Mouse (Mus musculus) heart, embryonic 15.5 days (tissue): ENCODE data around the gene Cwh43. TPM values are rescaled to one million over a fixed set of nuclear protein-coding genes. Genes with fewer than 3 reads are reported as not detected.

Experiments used
- ATAC-seq: fragments of 200-750 bp; cut with Nextera tagmentation; replicated peaks from 2 replicates; pipeline ENCODE4 v1.8.0; 2017; ENCODE audit warnings: low read depth, moderate TSS enrichment; ENCODE audit not compliant: insufficient number of reproducible peaks, insufficient read depth, low FRiP score
- H3K27ac ChIP-seq: fragments of 300-500 bp; sonication (generic); 2 replicates; pipeline ENCODE4 v1.5.1; 2015; ENCODE audit warnings: mild to moderate bottlenecking, inconsistent platforms
- H3K27me3 ChIP-seq: fragments of 300-500 bp; sonication (generic); 2 replicates; pipeline ENCODE4 v1.6.1; 2015; ENCODE audit warnings: inconsistent platforms
- H3K36me3 ChIP-seq: fragments of 300-500 bp; sonication (generic); 2 replicates; pipeline ENCODE4 v1.6.1; 2015; ENCODE audit warnings: mild to moderate bottlenecking, inconsistent platforms
- H3K4me1 ChIP-seq: fragments of 300-500 bp; sonication (generic); replicated peaks from 2 replicates; pipeline ENCODE4 v1.6.1; 2015; ENCODE audit warnings: inconsistent platforms
- H3K4me2 ChIP-seq: fragments of 300-500 bp; sonication (generic); 2 replicates; pipeline ENCODE4 v1.6.1; 2015; ENCODE audit warnings: inconsistent platforms, mild to moderate bottlenecking, moderate library complexity
- H3K4me3 ChIP-seq: fragments of 300-500 bp; sonication (generic); 2 replicates; pipeline ENCODE4 v1.5.1; 2015; ENCODE audit warnings: mild to moderate bottlenecking, inconsistent platforms
- H3K9ac ChIP-seq: fragments of 300-500 bp; sonication (generic); 2 replicates; pipeline ENCODE4 v1.6.1; 2015; ENCODE audit warnings: mild to moderate bottlenecking, inconsistent platforms
- H3K9me3 ChIP-seq: fragments of 300-500 bp; sonication (generic); replicated peaks from 2 replicates; pipeline ENCODE4 v1.6.1; 2016; ENCODE audit warnings: inconsistent platforms
- WGBS: fragments of 180-500 bp; shearing (Covaris S2); methylation state at CpG from one replicate; pipeline ENCODE4 v1.1.7; 2015; ENCODE audit warnings: mixed read lengths; 5-methylcytosine and 5-hydroxymethylcytosine counted together
- polyA plus RNA-seq: library from polyadenylated mRNA; unstranded; fragments of >200 nt; fragmentation: Nextera tagmentation; extraction: Ambion mirVana; gene quantifications from 2 replicates; pipeline ENCODE4 v1.2.1, GENCODE M21; 2015

Gene Cwh43
- polyA plus RNA-seq, 1 experiment from 2014 or later, result not detected

DNA sequence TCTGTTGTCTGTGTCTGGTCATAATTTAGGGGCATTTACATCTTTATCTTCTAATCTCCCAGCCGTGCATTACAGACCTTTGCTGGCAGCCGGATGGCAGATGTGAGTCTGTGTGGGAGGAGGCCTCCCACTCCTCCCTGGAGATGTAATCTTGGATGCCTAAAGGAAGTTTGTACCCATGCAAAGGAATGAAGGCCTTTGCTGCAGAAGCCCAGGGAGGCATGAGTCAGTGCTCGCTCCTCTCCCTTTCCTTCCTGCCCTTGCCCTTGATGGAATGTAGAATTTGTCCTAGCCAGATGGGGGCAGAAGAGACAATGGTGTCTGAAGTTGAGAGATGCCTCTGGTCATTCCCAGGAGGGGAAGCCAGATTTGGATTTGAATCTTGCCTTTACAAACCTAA, 32.7 kb upstream of the Cwh43 start:
- Histone ChIP-seq H3K4me1 (no peaks in the 10 kb centered on the region), H3K4me3 (no peak overlapping the region), H3K27ac (no peak overlapping the region), H3K9ac (no peak overlapping the region), H3K9me3 (no peaks in the 10 kb centered on the region), H3K36me3 (no peaks in the 10 kb centered on the region), H3K27me3 (no peaks in the 10 kb centered on the region), H3K4me2 (no peak overlapping the region)
- 39% methylated on average over 3 of the region's 3 CpGs for WGBS
- ATAC-seq, result no peak

DNA sequence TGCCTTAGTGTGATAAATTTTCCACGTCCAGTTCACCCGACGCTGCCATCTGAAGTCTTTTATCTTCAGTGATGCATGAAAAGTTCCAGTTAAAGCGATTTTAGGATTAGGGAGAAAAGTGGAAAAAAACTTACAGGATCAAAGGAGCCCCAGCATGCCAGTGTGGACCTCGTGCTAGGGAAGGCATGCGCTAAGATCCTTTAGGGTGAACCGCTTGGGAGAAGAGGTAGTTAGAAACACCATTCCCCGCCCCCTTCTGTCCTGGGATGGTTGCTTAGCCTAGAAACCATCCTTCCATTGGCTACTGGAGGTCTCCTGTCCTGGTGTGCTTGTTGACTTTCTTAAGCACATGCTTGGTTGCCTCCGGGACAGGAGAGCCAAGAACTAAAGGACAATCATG, 29.8 kb upstream of the Cwh43 start:
- Histone ChIP-seq H3K36me3 (no peaks in the 10 kb centered on the region), H3K4me1 (no peaks in the 10 kb centered on the region), H3K27ac (no peak overlapping the region), H3K27me3 (peaks cover 9% of the 10 kb centered on the region), H3K4me2 (no peak overlapping the region), H3K4me3 (no peak overlapping the region), H3K9me3 (no peaks in the 10 kb centered on the region), H3K9ac (no peak overlapping the region)
- ATAC-seq, result no peak
- 70% methylated on average over 9 of the region's 9 CpGs for WGBS

DNA sequence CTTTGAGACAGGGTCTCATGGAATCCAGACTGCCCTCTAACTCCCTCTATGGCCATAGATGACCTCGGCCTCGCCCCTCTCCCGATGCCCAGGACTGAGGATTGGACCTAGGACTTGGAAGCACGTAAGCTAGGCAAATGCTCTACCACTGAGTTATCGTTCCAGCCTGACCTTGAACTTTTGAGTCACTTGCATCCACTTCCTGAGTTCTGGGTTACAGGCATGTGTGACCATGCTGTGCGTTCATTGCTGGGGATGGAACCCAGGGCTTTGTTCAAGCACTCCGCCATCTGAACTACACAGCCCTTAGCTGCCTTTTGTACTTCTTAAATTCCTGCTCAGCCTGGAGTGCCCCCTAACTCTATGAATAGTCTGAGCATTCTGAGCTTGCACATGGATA, 29.4 kb upstream of the Cwh43 start:
- Histone ChIP-seq H3K27ac (no peak overlapping the region), H3K4me1 (no peaks in the 10 kb centered on the region), H3K4me3 (no peak overlapping the region), H3K9ac (no peak overlapping the region), H3K27me3 (peaks cover 11% of the 10 kb centered on the region), H3K4me2 (no peak overlapping the region), H3K9me3 (no peaks in the 10 kb centered on the region), H3K36me3 (no peaks in the 10 kb centered on the region)
- 83% methylated on average over 7 of the region's 7 CpGs for WGBS
- ATAC-seq, result no peak

DNA sequence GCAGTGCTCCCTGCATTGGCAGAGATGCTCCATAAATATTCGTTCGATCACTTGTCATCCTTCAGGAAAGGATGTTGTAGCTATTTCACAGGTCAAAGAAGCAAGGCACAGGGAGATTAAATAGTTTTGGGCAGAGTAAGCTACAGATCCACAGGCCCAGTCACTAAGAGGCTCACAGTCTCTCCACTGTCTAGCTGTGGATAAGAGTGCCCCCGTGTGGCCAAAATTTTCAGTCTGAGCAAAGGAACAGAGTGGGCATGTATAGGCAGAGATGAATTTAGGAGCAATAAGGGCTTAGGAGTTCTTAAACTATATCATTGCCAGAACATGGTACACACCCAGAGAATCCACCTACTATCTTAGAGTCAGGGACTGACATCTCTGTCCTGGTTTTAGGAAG, 26.0 kb upstream of the Cwh43 start:
- H3K4me1 ChIP-seq, result no peaks in the 10 kb centered on the region
- no peak overlapping the region for H3K9ac ChIP-seq
- WGBS, result 23% methylated on average over 3 of the region's 3 CpGs
- H3K27ac ChIP-seq, result no peak overlapping the region
- no peaks in the 10 kb centered on the region for H3K36me3 ChIP-seq
- H3K4me2 ChIP-seq, result no peak overlapping the region
- no peak overlapping the region for H3K4me3 ChIP-seq
- 0 out of 2 replicates have a peak, but pooled peaks have one; percentile 39 for ATAC-seq
- no peaks in the 10 kb centered on the region for H3K9me3 ChIP-seq
- H3K27me3 ChIP-seq, result peaks cover 11% of the 10 kb centered on the region

DNA sequence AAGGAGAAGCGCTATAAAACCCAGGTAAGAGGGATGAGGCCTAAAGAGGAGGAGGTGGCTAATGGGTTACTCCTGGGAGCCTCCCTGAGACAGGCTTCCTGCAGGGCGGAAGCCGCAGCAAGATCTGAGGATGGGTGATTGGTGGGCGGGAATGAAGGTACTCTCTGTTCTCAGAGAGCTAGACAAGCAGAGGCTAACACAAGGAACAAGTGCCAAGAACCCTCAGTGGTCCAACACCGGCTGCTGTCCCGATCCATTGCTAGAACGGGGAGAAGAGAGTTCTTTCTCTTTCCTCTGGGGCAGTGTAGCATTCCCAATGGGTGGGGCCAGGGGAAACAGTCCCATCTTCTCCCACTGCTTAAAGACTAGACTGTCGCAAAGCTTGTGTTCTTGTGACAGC, 25.0 kb upstream of the Cwh43 start:
- H3K27me3 ChIP-seq, result peaks cover 11% of the 10 kb centered on the region
- H3K27ac ChIP-seq, result no peak overlapping the region
- no peak overlapping the region for H3K4me2 ChIP-seq
- no peak for ATAC-seq
- H3K4me3 ChIP-seq, result no peak overlapping the region
- no peaks in the 10 kb centered on the region for H3K4me1 ChIP-seq
- H3K9me3 ChIP-seq, result no peaks in the 10 kb centered on the region
- no peak overlapping the region for H3K9ac ChIP-seq
- no peaks in the 10 kb centered on the region for H3K36me3 ChIP-seq
- WGBS, result 47% methylated on average over 8 of the region's 8 CpGs

DNA sequence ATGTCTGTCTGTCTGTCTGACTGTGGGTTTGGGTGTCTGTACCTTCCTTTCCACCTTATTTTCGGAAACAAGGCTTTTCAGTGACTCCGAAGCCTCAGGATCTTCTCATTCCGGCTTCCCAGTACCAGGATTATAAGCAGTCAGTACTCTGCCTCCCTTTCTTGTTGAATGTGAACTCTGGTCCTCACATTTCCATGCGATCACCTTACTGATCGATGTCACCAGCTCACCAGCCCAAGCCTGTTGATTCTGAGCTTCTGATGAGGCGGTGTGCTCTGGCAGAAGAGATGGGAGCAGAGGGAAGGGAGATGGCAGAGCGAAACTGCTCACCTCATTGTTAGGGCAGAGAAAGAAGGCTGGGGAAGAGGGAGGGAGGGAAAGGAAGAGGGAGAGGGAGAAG, 24.4 kb upstream of the Cwh43 start:
- Histone ChIP-seq H3K27me3 (peaks cover 11% of the 10 kb centered on the region), H3K36me3 (no peaks in the 10 kb centered on the region), H3K27ac (no peak overlapping the region), H3K9me3 (no peaks in the 10 kb centered on the region), H3K4me2 (no peak overlapping the region), H3K4me3 (no peak overlapping the region), H3K4me1 (no peaks in the 10 kb centered on the region), H3K9ac (no peak overlapping the region)
- WGBS, result 81% methylated on average over 7 of the region's 7 CpGs
- ATAC-seq, result no peak

DNA sequence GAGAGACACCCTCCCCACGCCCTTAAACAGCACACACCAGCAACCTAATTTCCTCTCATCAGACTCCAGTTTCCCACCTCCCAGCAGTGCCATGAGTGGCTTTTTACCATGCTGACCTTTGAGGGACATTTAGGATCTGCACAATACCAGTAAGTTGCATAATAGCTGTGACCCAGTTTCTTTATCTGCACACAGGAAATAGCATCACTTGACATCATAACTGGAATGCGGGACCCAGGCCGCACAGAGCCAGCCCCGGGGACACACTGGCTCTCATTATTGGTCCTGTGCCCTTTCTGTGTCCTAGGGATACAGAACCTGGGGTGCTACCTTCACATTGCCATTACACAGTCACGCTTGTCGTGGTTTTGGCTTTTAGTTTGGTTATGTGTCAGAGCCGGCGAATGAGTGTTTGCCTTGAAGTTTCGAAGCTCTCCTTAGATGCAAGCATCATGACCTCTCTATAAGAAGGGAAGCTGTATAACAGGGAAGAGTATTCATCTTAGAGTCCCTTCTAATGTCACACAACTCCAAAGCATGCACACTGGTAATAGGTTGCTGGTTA, 23.8 kb upstream of the Cwh43 start:
- Histone ChIP-seq H3K27ac (no peak overlapping the region), H3K4me3 (no peak overlapping the region), H3K9me3 (no peaks in the 10 kb centered on the region), H3K27me3 (peaks cover 11% of the 10 kb centered on the region), H3K9ac (no peak overlapping the region), H3K4me1 (no peaks in the 10 kb centered on the region), H3K4me2 (no peak overlapping the region), H3K36me3 (no peaks in the 10 kb centered on the region)
- ATAC-seq, result no peak
- WGBS, result 64% methylated on average over 9 of the region's 9 CpGs

DNA sequence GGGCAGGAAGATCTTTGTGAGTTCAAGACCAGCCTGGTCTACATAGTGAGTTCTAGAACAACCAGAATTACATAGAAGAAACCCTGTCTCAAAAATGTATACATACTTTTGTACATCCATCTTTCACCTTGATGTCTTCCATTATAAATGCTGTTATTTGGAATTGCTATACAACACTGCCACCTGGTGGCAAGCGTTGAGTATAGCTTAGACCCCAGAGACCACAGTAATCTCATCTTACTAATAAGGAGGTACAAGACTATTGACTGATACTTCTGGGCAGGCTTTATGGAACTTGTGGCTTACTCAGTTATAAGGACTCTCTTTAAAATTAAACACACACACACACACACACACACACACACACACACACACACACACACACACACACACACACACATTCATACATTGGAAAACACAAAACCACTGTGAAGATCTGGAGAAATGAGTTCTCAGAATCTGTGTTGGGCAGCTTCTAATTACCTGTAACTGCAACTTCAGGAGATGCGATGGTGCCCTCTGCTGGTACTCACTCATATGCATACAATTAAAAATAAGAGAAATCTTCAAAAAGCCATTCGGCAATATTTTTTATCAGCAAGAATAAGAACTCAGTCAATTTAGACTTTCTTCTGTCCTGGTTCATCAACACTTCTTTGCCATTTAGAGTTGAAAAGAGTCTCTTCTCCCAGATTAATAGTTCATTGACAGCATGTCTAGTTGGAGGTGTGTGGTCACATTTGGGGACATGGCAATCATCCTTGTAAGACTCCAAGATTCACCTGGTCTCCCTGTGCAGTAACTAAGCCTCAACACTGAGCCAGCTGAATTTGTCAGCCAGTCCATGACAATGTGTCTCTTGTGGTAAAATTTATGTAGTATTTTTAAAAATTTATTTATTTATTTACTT, 22.9 kb upstream of the Cwh43 start:
- H3K36me3 ChIP-seq, result no peaks in the 10 kb centered on the region
- no peak for ATAC-seq
- H3K9me3 ChIP-seq, result no peaks in the 10 kb centered on the region
- peaks cover 11% of the 10 kb centered on the region for H3K27me3 ChIP-seq
- H3K4me1 ChIP-seq, result no peaks in the 10 kb centered on the region
- WGBS, result 26% methylated on average over 3 of the region's 3 CpGs
- H3K27ac ChIP-seq, result no peak overlapping the region
- no peak overlapping the region for H3K4me2 ChIP-seq
- H3K4me3 ChIP-seq, result no peak overlapping the region
- H3K9ac ChIP-seq, result no peak overlapping the region

DNA sequence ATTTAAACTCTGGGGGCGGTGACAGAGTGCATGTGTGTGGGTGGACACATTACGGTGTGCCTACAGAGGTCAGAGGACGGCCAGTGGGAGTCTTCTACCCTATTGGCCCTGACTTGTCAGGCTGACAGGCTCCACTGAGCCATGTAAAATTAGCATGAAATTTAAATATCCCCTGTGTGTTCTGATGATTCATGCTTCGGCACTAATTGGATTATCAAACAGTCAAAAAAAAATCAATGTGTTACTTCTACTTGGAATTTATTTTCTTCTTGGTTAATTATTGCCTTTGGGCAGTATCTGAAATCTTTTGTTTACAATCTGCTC, 22.3 kb upstream of the Cwh43 start:
- H3K9ac ChIP-seq, result no peak overlapping the region
- H3K27me3 ChIP-seq, result peaks cover 11% of the 10 kb centered on the region
- H3K9me3 ChIP-seq, result no peaks in the 10 kb centered on the region
- no peak overlapping the region for H3K4me2 ChIP-seq
- H3K27ac ChIP-seq, result no peak overlapping the region
- H3K4me1 ChIP-seq, result no peaks in the 10 kb centered on the region
- no peaks in the 10 kb centered on the region for H3K36me3 ChIP-seq
- 67% methylated on average over 4 of the region's 4 CpGs for WGBS
- no peak overlapping the region for H3K4me3 ChIP-seq
- ATAC-seq, result no peak

DNA sequence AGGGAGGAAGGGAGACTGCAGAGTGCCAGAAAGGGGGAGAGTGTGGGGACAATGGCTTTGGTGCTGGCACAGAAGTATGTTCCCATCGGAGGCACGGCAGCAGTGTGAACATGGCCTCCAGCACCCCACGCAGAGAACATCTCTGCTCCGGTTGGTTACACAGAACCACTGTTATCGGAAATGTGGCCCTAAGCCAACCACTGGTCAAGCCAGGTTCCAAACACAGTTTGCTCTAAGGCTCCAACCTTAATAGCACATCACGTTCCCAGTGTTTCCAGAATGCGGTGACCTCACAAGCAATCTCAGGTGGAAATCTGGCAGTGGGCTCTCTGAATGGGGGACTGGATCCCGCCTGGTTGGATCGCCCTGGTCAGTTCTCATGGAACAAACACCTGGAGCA, 12.8 kb upstream of the Cwh43 start:
- no peak overlapping the region for H3K9ac ChIP-seq

DNA sequence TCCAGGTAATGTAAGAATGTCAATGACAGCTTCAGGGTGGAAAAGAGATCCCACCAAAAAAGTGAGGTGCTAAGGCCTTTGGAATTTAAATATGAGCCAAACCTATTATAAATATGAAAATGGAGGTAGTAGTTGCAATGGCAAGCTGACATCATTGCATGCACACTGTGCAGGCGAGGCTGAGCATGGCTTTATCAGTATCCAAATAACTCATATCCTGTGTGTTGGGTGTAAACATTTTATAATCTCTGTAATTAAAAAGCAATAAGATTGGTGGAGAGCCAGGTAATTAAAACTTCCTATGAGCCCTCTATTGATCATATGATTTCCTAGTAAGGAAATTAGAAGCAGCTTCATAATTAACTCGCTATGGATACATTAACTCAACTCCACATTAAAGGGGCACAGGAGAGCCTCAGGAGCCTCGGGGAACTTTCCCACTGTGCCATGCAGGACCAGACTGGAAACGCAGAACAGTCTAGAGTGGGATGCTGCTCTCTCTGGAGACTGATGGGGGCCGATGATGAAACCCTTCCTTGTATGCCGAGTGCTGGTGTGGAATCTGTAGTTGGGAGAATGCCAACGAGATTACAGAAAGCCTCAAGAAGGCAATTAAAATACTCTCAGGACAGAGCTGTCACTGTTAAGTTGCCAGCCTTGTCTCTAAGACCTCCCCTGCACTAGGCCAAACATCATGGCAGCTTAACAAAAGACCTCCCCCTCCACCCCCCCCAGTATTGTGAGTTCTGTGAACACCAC, 5.9 kb upstream of the Cwh43 start:
- H3K36me3 ChIP-seq, result no peaks in the 10 kb centered on the region
- H3K27me3 ChIP-seq, result peaks cover 12% of the 10 kb centered on the region
- no peak for ATAC-seq
- H3K4me2 ChIP-seq, result no peak overlapping the region
- no peaks in the 10 kb centered on the region for H3K9me3 ChIP-seq
- no peak overlapping the region for H3K9ac ChIP-seq
- no peak overlapping the region for H3K27ac ChIP-seq
- 28% methylated on average over 7 of the region's 7 CpGs for WGBS
- peaks cover 6% of the 10 kb centered on the region; the same call in 1 of the 2 replicates for H3K4me1 ChIP-seq
- H3K4me3 ChIP-seq, result no peak overlapping the region

More for the DNA sequence above, 12.8 kb upstream of the Cwh43 start:
- no peak for ATAC-seq
- Histone ChIP-seq H3K27me3 (no peaks in the 10 kb centered on the region; the same call in 1 of the 2 replicates), H3K4me2 (no peak overlapping the region), H3K4me1 (no peaks in the 10 kb centered on the region), H3K27ac (no peak overlapping the region), H3K4me3 (no peak overlapping the region), H3K36me3 (no peaks in the 10 kb centered on the region), H3K9me3 (no peaks in the 10 kb centered on the region)
- WGBS, result 75% methylated on average over 9 of the region's 9 CpGs
